Mouse (Mus musculus) G1E-ER4 (cell line): ENCODE measurements around the gene Bricd5. TPM values are rescaled to one million over a fixed set of nuclear protein-coding genes. Genes with fewer than 3 reads are reported as not detected.

Source experiments
- GATA1 ChIP-seq: IDR thresholded peaks from one replicate; pipeline ENCODE4 v1.8.0; 2012; ENCODE audit warnings: low read length, inconsistent platforms
- polyA plus RNA-seq: library from polyadenylated mRNA; stranded (reverse); fragments of >175 nt; gene quantifications from 2 replicates; pipeline ENCODE4 v1.2.3, GENCODE M21; 2012

Gene Bricd5
- polyA plus RNA-seq, 1 experiment: 0.10 TPM

DNA sequence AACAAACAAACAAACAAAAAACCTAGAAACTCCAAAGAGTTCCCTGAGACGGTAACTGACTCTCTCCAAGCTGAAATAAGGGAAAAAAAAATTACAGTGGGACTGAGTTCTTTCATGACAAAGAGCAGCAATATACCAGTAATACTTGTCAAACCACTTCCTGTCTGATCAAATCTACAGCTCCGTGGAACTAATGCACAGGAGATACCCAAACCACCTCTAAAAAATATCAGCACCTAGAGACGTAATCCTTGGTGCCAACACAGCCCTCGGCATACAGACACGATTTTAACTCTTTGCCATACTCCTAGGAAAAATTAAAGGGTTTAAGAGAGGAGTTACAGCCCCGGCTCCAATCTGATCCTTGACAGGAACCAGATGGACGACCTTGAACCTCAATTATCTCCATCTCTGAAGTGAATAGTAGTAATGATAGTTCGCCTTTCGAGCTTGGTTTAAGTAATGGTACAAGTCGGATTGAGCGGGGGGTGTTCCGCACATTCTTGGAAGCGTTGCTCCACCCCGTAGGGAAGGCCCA is 19.4 kb upstream of the Bricd5 start:
- TF ChIP-seq GATA1: peak; percentile 11

- no peak for TF ChIP-seq GATA1
Observed at GRCm38 (mm10) chr17:24454756-24455522, 18.7 kb upstream of the Bricd5 start.

DNA sequence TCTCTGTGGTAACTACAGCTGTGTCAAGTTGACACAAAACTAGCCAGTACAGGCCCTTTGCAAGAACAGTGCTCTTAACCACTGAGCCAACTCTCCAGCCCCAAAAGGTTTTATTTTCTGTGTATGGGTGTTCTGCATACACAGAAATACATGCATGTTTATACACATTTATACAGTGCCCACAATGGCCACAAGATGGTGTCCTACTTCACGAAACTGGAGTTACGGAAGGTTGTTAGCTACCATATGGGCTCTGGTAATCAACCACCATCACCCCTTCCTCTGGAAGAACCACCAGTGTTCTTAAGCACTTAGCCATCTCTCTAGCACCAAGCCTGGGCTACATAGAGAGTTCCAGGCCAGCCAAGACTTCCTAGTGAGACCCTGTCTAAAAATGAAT is 12.1 kb upstream of the Bricd5 start:
- no peak for TF ChIP-seq GATA1

DNA sequence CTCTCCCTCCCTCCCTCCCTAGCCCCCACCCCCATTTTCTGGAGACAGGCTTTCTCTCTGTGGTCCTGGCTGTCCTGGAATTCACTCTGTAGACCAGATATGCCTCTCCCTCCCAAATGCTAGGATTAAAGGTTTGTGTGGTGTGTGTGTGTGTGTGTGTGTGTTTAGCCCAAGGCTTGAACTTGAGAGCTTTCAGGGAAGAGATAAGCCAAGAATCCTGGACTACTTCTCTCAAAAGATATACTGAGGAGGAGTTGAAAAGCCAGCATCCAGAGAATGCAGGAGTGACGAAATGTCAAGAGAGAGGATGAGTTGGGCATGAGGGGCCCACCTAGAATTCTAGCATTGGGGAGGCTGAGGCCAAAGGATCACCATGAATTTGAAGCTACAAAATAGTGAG is 10.8 kb upstream of the Bricd5 start:
- no peak for TF ChIP-seq GATA1

- peak; percentile 33 for TF ChIP-seq GATA1
Observed at GRCm38 (mm10) chr17:24463374-24464133, 10.1 kb upstream of the Bricd5 start.

- TF ChIP-seq GATA1: no peak
Observed at GRCm38 (mm10) chr17:24468636-24469246, 4.9 kb upstream of the Bricd5 start.

- no peak for TF ChIP-seq GATA1
Observed at GRCm38 (mm10) chr17:24469336-24469909, 4.3 kb upstream of the Bricd5 start.

DNA sequence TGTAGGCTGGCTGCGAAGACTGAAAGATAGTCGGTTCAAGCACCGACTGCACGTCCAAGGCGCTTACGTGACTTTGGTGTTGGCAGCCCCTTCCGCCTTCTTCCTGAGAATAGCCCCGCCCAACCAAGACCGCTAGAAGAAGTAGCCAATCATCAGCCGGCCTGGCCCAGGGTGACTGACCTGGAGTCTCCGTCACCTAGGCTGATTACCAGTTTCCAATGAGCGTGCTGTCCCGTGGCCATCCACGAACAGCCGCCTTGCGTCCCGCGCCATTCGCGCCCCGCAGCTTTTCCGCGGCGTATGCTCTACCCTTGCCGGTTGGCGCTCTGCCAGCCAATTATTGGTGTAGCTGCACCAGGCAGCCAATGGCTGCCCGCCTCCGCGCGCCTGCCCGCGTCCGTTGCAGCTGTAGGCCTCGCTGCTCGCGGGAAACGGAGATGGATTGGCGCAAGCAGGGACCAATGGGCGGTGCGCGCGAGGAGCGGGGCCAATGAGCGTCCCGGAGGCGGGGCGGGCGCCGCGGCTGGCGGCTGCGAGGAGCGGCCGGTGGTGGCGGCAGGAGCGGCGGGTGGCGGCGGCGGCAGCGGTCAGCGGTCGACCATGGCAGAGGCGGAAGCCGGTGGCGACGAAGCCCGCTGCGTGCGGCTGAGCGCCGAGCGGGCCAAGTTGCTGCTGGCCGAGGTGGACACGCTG is 3.6 kb upstream of the Bricd5 start, which contains the start of the genes E4f1 and Pgp:
TSS of gene E4f1 (minus strand) at position 404 of the 693 bp plus-strand sequence.
TSS of gene Pgp (plus strand) at position 483 of the 693 bp plus-strand sequence.
- no peak for TF ChIP-seq GATA1

DNA sequence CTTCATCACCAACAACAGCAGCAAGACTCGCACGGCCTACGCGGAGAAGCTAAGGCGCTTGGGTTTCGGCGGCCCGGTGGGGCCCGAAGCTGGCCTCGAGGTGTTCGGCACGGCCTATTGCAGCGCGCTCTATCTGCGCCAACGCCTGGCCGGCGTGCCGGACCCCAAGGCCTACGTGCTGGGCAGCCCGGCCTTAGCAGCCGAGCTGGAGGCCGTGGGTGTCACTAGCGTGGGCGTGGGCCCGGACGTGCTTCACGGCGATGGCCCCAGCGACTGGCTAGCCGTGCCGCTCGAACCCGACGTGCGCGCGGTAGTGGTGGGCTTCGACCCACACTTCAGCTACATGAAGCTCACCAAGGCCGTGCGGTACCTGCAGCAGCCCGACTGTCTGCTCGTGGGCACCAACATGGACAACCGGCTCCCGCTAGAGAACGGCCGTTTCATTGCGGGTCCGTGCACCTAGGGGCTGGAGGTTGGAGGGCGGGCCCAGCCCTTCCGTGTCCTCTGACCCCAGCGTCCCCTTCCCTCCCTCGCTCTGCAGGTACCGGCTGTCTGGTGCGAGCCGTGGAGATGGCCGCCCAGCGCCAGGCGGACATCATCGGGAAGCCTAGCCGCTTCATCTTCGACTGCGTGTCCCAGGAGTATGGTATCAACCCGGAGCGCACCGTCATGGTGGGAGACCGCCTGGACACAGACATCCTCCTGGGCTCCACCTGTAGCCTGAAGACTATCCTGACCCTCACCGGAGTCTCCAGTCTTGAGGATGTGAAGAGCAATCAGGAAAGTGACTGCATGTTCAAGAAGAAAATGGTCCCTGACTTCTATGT is 2.8 kb upstream of the Bricd5 start:
- no peak for TF ChIP-seq GATA1

DNA sequence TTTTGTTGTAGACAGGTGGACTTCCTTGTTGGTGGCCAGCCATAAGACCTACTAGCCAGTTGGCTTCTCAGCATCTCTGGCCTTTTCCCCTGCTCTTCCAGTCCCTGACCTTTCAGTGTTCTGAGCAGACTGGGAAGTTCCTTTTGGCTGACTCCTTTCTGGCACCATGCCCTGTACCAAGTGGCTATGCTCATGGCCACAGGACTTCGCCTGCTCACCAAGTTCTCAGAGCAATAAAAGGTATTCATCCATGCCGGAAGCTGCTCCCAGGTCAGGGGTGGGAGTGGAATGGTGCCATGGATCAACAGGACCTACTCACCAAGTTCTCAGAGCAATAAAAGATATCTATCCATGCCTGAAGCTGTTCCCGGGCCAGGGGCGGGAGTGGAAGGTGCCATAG is 1.2 kb upstream of the Bricd5 start:
- no peak for TF ChIP-seq GATA1

- no peak for TF ChIP-seq GATA1
Observed at GRCm38 (mm10) chr17:24474557-24474956, 873 bp downstream of the Bricd5 start.

DNA sequence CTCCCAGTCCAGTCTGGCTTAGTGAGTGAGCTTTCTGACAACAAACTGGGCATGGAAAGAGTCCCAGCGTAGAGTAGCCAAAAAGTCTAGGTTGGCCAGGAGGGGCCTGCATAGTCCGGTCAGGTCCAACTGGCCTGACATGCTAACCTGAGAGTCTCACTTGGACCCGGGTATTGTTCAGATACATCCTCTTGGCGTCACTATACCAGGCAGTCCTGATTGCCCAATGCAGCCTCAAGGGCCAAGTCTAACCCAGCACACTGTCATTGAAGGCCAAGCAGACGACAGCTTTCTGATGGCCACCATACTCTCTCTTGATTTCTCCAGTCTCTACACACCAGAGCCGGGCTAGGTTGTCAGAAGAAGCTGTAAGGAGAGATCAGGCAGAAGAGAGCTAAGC is 1.9 kb downstream of the Bricd5 start:
- no peak for TF ChIP-seq GATA1

DNA sequence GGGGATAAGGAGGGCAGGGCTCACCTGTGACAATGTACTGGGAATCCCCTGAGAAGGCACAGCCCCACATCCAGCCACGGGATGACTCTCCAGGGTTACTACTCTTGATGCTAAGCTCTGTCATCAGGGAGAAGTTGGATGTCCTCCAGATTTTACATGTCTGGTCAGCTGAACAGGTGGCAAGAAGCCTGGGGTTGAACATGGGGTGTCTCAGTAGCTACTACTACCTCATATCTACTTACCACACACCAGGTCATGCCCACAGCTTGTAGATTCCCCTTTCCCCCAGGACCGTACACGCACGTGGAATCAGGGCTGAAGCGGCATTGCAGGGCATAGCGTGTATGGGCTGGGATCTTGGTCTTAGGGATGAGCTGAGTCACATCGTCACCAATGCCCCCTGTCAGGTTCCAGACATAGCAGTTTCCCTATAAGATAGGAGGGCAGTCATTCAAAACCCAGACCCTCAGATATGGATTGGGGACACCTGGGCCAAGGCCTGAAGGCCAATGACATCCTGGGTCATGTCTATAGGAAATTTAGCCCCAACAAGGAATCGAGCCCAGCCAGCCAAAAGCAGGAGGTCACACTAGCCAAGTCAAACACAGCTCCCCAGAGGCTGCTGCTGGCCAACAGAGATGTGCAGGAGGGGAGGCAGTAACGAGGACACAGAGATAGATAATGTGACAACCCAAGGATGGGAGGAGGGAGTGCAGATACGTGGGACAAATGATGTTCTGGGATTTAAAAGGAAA is 2.5 kb downstream of the Bricd5 start:
- TF ChIP-seq GATA1: no peak
